Mouse (Mus musculus) lung, postnatal 0 days (tissue): ENCODE data around the gene Cmc2.

ENCODE experiments used
- CTCF ChIP-seq: IDR thresholded peaks from 2 replicates; pipeline ENCODE4 v1.5.1; 2016; ENCODE audit warnings: antibody characterized with exemption, mild to moderate bottlenecking
- EP300 ChIP-seq: IDR thresholded peaks from 2 replicates; pipeline ENCODE4 v1.6.1; 2016; ENCODE audit warnings: antibody characterized with exemption, mild to moderate bottlenecking, control low read depth

DNA sequence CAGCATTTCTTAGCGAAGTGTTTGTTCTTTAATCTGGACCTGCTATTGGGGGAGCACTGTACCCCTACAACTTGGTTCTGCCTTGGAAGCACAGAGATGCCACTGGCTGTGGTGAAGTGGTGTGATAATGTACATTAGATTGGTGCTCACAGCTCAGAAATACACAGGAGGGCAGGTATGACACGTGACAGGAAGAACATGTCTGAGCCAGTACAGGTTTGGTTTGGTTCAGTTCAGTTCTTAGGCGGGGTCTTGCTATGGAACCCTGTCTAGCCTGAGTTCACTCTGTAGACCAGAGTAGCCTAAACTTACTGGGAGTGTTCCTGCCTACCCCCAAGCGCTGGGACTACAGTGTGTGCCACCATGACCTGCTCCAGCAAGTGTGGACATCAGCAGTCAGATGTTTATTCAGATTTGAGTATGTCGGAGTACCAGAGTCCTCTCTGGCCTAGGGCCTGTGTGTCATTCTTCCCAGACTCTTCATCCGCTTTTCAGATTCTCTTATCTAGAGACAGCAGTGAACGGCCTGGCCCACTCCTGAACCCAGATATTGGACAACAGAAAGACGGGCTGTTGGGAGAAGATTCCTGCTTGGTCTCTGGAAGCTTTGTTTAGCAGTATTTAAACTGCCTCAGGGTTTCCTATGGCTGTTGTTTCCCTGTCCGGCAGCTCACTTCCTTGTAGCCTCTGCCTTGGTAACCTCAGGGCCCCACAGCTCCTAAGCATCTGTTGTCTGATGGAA is 24.1 kb upstream of the Cmc2 start:
- TF ChIP-seq CTCF: no peak
- no peak for TF ChIP-seq EP300
